Mouse (Mus musculus) kidney, embryonic 15.5 days (tissue): ENCODE measurements around the gene Copg1. TPM values are rescaled to one million over a fixed set of nuclear protein-coding genes. Genes with fewer than 3 reads are reported as not detected.
A peak's percentile ranks its signal among the peaks of the same experiment; 100 is the strongest.

ENCODE experiments used
- ATAC-seq: fragments of 200-750 bp; cut with Nextera tagmentation; replicated peaks from 2 replicates; pipeline ENCODE4 v1.8.0; 2017; ENCODE audit warnings: moderate TSS enrichment; ENCODE audit not compliant: low FRiP score
- H3K27ac ChIP-seq: fragments of 300-500 bp; sonication (generic); 2 replicates; pipeline ENCODE4 v1.5.1; 2015; ENCODE audit warnings: mild to moderate bottlenecking, inconsistent platforms
- H3K27me3 ChIP-seq: fragments of 300-500 bp; sonication (generic); 2 replicates; pipeline ENCODE4 v1.6.1; 2015; ENCODE audit warnings: inconsistent platforms
- H3K36me3 ChIP-seq: fragments of 300-500 bp; sonication (generic); 2 replicates; pipeline ENCODE4 v1.6.1; 2015; ENCODE audit warnings: inconsistent platforms
- H3K4me1 ChIP-seq: fragments of 300-500 bp; sonication (generic); 2 replicates; pipeline ENCODE4 v1.6.1; 2015; ENCODE audit warnings: inconsistent platforms
- H3K4me2 ChIP-seq: fragments of 300-500 bp; sonication (generic); 2 replicates; pipeline ENCODE4 v1.6.1; 2015; ENCODE audit warnings: moderate library complexity, mild to moderate bottlenecking, inconsistent platforms
- H3K4me3 ChIP-seq: fragments of 300-500 bp; sonication (generic); replicated peaks from 2 replicates; pipeline ENCODE4 v1.5.1; 2015; ENCODE audit warnings: mild to moderate bottlenecking, inconsistent platforms
- H3K9ac ChIP-seq: fragments of 300-500 bp; sonication (generic); 2 replicates; pipeline ENCODE4 v1.6.1; 2015; ENCODE audit warnings: mild to moderate bottlenecking, inconsistent platforms
- H3K9me3 ChIP-seq: fragments of 300-500 bp; sonication (generic); replicated peaks from 2 replicates; pipeline ENCODE4 v1.6.1; 2016; ENCODE audit warnings: inconsistent platforms
- WGBS: fragments of 180-500 bp; shearing (Covaris S2); methylation state at CpG from one replicate; pipeline ENCODE4 v1.1.7; 2015; ENCODE audit warnings: mixed read lengths; 5-methylcytosine and 5-hydroxymethylcytosine counted together
- polyA plus RNA-seq: library from polyadenylated mRNA; unstranded; fragments of >200 nt; fragmentation: Nextera tagmentation; extraction: Ambion mirVana; gene quantifications from 2 replicates; pipeline ENCODE4 v1.2.1, GENCODE M21; 2015

The Copg1 gene
- polyA plus RNA-seq, 1 experiment from 2014 or later = 164 TPM

DNA sequence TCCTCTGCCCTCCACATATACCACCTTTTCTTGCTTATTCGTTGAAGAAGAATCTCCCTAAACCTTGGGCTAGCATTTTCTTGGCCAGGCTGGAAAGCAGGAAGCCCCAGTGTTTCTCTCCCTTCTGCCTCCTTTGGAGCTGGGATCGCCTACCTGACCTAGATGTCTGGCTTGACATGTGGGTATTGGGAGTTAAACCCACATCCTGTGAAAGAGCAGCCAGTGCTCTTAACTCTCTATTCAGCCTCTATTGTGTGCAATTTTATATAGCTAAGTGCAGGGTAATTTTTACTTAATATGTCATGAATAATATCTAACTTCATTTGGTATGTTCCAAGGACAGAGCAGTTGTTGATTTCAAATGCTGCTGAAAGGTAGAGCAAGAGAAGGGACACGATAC, 8.0 kb upstream of the Copg1 start:
- Histone ChIP-seq H3K4me3 (no peak overlapping the region), H3K36me3 (no peaks in the 10 kb centered on the region), H3K4me2 (no peak overlapping the region), H3K9me3 (no peaks in the 10 kb centered on the region), H3K27me3 (no peaks in the 10 kb centered on the region), H3K4me1 (peaks cover 10% of the 10 kb centered on the region; the same call in 1 of the 2 replicates), H3K27ac (no peak overlapping the region), H3K9ac (no peak overlapping the region)
- 73% methylated on average over 3 of the region's 3 CpGs for WGBS
- ATAC-seq = no peak

DNA sequence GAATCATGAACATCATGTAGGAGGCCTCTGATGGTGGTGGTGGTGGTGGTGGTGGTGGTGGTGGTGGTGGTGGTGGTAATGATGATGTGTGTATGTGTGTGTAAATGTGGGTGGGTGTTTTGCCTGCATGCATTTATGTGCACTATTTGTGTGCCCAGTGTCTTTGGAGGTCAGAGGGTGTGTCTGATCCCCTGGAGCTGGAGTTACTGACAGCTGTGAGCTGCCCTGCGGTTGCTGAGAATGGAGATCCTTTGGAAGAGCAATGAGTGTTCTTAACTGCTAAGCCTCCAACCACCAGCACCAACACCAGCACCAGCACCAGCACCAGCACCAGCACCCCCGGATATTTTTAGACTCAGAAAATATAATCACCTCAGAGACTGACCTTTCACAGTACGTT, 5.4 kb upstream of the Copg1 start:
- H3K4me3 ChIP-seq = no peak overlapping the region
- H3K9ac ChIP-seq = no peak overlapping the region
- ATAC-seq = no peak
- no peaks in the 10 kb centered on the region for H3K27me3 ChIP-seq
- no peaks in the 10 kb centered on the region for H3K36me3 ChIP-seq
- 78% methylated on average over 3 of the region's 3 CpGs for WGBS
- H3K4me1 ChIP-seq = peaks cover 1% of the 10 kb centered on the region; the same call in 1 of the 2 replicates
- no peak overlapping the region for H3K4me2 ChIP-seq
- no peak overlapping the region for H3K27ac ChIP-seq
- H3K9me3 ChIP-seq = no peaks in the 10 kb centered on the region

DNA sequence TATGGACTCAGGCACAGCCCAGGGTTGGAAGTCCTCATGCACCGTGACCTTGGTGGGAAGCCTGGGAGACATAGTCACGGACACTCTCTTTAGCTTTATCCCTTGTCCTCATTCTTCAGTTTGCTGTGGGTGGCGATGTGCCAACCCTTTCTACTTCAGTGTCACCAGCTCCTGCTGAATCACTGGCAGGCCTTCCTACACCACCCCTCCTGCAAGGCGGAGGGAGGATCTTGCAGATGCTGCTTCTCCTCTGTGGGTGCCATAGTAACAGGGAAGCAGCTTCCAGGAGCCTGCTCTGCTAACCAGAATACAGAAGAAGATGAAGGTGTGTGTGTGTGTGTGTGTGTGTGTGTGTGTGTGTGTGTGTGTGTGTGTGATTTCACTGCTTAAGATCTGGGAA, 4.8 kb upstream of the Copg1 start:
- peaks cover 4% of the 10 kb centered on the region; the same call in 1 of the 2 replicates for H3K4me1 ChIP-seq
- no peak overlapping the region for H3K4me2 ChIP-seq
- no peak overlapping the region for H3K4me3 ChIP-seq
- 74% methylated on average over 4 of the region's 4 CpGs for WGBS
- ATAC-seq = no peak
- no peaks in the 10 kb centered on the region for H3K9me3 ChIP-seq
- H3K36me3 ChIP-seq = no peaks in the 10 kb centered on the region
- H3K9ac ChIP-seq = no peak overlapping the region
- no peaks in the 10 kb centered on the region for H3K27me3 ChIP-seq
- no peak overlapping the region for H3K27ac ChIP-seq

DNA sequence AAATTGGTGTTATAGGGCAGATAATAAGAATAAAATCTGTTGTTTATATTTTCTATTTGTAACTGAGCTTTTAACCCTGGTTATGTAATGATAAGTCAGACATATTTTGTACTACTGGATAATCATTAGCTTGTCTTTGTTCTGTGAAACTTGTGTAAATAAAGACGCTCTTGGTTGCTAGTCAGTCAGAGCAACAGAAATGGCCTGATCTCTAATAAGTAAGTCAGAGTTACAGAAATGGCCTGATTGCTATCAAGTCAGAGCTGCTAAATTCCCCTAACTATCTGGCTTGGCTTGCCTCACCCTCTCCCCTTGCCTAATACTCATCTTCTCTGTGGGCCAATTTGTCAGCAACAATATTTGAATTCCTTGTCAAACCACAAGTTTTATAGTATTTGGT, 893 bp upstream of the Copg1 start:
- H3K4me1 ChIP-seq = peaks cover 13% of the 10 kb centered on the region
- H3K27me3 ChIP-seq = no peaks in the 10 kb centered on the region
- H3K9me3 ChIP-seq = no peaks in the 10 kb centered on the region
- peaks cover 29% of the 10 kb centered on the region for H3K36me3 ChIP-seq
- H3K9ac ChIP-seq = no peak overlapping the region
- no peak overlapping the region for H3K4me3 ChIP-seq
- no peak for ATAC-seq
- WGBS = 92% methylated on average over 1 of the region's 1 CpGs
- no peak overlapping the region for H3K27ac ChIP-seq
- H3K4me2 ChIP-seq = no peak overlapping the region

DNA sequence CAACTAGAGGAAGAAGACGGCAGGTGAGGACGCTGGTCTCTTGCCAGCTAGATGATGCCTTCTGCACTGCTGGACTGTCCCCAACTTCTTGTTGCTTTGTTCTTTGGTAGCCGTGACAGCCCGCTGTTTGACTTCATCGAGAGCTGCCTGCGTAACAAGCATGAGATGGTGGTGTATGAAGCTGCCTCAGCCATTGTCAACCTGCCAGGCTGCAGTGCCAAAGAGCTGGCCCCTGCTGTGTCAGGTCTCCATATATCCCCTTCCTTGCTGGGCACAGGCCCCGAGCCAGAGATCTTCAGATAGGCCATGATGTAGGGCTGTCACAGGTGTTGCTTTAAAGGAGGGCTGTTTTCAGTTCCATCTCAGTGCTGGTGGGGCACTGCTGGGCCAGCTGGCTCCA, 6.3 kb downstream of the Copg1 start:
- Histone ChIP-seq H3K27me3 (no peaks in the 10 kb centered on the region), H3K36me3 (peaks cover 99% of the 10 kb centered on the region), H3K9me3 (no peaks in the 10 kb centered on the region)

DNA sequence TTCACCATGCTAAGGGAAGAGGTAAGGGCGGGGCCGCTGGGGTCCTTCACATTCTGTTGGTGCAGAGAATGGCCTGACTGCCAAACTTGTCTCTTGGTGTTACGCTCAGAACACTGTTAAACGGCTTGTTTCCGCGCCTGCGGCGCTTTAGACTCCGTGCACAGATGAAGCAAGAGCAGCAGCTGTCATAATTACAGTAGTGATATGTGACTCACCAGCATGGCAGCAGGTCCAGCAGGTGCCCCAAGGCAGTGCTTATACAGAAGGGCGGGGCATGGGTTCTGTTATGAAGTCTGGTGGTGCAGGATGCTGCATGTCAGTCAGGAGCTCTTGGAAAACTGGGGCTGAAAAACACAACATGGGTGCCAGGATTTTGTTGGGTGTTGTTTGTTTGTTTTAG, 10.4 kb downstream of the Copg1 start:
- Histone ChIP-seq H3K4me1 (0 out of 2 replicates have a peak, but pooled peaks cover 5% of the 10 kb centered on the region), H3K4me2 (no peak overlapping the region), H3K36me3 (peaks cover 98% of the 10 kb centered on the region), H3K27ac (no peak overlapping the region), H3K9ac (no peak overlapping the region), H3K27me3 (no peaks in the 10 kb centered on the region), H3K4me3 (no peak overlapping the region), H3K9me3 (no peaks in the 10 kb centered on the region)
- no peak for ATAC-seq
- 95% methylated on average over 10 of the region's 10 CpGs for WGBS

More for the DNA sequence above, 6.3 kb downstream of the Copg1 start:
- no peak overlapping the region for H3K4me2 ChIP-seq
- no peak overlapping the region for H3K9ac ChIP-seq
- ATAC-seq = no peak
- no peak overlapping the region for H3K4me3 ChIP-seq
- H3K4me1 ChIP-seq = peaks cover 7% of the 10 kb centered on the region
- H3K27ac ChIP-seq = no peak overlapping the region
- 87% methylated on average over 7 of the region's 7 CpGs for WGBS

DNA sequence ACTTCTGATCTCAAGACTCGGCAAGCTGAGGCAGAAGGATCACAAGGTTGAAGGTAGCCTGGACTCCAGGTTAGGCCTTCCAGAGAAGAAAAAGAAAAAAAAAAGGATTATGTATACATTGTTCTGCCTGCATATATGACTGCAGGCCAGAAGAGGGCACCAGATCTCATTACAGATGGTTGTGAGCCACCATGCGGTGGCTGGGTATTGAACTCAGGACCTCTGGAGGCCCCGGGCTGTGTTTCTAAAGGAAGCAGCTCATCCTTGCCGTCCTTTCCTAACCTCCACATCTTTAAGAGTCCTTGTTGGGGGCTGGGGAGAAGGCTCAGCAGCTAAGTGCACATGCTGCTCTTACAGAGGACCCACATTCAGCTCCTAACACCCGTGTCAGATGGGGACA, 19.0 kb downstream of the Copg1 start:
- Histone ChIP-seq H3K4me2 (no peak overlapping the region), H3K4me1 (no peaks in the 10 kb centered on the region), H3K9ac (no peak overlapping the region), H3K27ac (no peak overlapping the region), H3K36me3 (peaks cover 98% of the 10 kb centered on the region), H3K4me3 (no peak overlapping the region), H3K27me3 (no peaks in the 10 kb centered on the region), H3K9me3 (no peaks in the 10 kb centered on the region)
- 76% methylated on average over 5 of the region's 5 CpGs for WGBS
- no peak for ATAC-seq

DNA sequence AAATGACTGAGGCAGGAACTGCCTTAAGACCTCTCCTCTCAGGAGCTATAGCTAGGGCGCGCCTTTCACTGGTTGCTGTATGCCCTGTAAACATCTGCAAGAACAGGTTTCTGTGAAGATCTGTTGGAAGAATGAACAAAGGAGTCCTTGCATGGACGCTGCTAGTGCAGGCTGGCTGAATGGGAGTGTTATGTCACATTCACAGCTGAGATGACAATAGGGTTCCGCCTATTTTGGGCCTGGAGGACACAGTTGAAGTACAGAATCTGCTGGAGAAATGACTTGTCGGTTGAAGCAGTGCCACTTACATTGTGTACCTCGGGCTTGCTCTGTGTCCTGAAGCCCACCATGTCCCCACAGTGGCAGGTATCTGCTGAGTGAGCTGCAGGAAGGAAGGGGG, 21.6 kb downstream of the Copg1 start:
- Histone ChIP-seq H3K36me3 (peaks cover 90% of the 10 kb centered on the region), H3K27ac (no peak overlapping the region), H3K4me2 (no peak overlapping the region), H3K4me1 (peaks cover 8% of the 10 kb centered on the region; the same call in 1 of the 2 replicates), H3K4me3 (no peak overlapping the region), H3K9me3 (no peaks in the 10 kb centered on the region), H3K9ac (no peak overlapping the region), H3K27me3 (no peaks in the 10 kb centered on the region)
- no peak for ATAC-seq
- WGBS = 94% methylated on average over 6 of the region's 6 CpGs

DNA sequence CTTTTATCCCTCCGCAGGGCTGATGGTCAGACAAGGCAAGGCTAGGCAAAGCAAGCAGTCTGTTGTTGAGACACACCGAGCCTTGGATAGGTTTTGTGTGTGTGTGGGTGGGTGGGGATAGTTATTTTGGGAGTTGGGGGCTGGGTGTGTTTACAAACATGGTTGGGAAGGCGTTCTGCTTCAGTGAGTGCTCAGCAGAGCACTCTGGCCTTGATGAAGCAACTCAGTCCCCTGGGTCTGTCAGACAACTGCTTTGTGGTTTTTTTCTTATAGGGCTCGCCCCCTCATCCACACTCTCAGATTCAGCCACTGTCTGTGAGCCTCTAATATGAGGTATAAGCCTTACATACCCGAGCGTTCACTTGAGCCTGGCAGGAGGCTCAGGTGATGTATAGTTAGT, 23.9 kb downstream of the Copg1 start:
- H3K9ac ChIP-seq = no peak overlapping the region
- H3K36me3 ChIP-seq = peaks cover 74% of the 10 kb centered on the region
- H3K27me3 ChIP-seq = no peaks in the 10 kb centered on the region
- 80% methylated on average over 6 of the region's 6 CpGs for WGBS
- peaks cover 22% of the 10 kb centered on the region for H3K4me1 ChIP-seq
- no peaks in the 10 kb centered on the region for H3K9me3 ChIP-seq
- no peak overlapping the region for H3K4me3 ChIP-seq
- no peak overlapping the region for H3K27ac ChIP-seq
- no peak for ATAC-seq
- H3K4me2 ChIP-seq = no peak overlapping the region

DNA sequence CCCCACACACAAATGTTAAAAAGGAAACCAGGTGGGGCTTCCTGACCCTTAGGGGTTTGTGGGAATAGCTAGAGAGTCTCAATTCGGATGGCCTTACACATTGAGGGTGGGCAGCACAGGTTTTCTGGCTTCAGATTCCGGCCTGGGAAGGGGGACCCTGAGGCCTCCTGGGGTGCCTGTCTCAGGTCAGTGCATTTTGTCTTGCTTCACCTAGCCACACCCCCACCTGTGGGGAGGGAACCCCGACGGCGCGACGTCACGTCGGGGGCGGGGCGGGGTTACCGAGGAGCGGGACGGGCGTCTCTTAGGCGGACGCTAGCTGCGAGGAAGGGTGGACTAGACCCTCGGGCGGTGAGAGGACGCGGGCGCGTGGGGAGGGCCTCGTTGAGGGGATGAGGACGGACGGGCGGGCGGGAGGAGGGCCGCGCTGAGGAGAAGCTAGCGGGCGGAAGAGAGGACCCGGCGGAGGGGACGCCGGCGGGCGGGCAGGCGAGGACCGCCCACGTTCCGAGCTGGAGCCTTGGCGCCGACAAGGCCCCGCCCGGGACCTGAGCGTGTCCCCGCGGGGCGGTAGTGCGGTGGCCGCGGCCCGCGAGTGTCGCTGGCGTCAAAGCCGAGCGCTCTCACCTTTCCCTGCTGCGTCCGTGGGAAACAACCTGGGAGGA, 26.2 kb downstream of the Copg1 start, which contains the start of gene Hmces:
Hmces (plus strand) TSS at position 275 of the 665 bp plus-strand sequence.
- H3K4me3 ChIP-seq = peak within 1 kb of the TSS; percentile 88
- H3K9me3 ChIP-seq = no peaks in the 10 kb centered on the region
- under 1% methylated on average over 56 of the region's 62 CpGs for WGBS
- peak within 1 kb of the TSS; percentile 74 for H3K4me2 ChIP-seq
- H3K27me3 ChIP-seq = no peaks in the 10 kb centered on the region
- H3K9ac ChIP-seq = peak within 1 kb of the TSS; percentile 78
- ATAC-seq = peak; percentile 92
- H3K36me3 ChIP-seq = peaks cover 74% of the 10 kb centered on the region
- peaks cover 22% of the 10 kb centered on the region for H3K4me1 ChIP-seq
- H3K27ac ChIP-seq = peak within 1 kb of the TSS; percentile 90

DNA sequence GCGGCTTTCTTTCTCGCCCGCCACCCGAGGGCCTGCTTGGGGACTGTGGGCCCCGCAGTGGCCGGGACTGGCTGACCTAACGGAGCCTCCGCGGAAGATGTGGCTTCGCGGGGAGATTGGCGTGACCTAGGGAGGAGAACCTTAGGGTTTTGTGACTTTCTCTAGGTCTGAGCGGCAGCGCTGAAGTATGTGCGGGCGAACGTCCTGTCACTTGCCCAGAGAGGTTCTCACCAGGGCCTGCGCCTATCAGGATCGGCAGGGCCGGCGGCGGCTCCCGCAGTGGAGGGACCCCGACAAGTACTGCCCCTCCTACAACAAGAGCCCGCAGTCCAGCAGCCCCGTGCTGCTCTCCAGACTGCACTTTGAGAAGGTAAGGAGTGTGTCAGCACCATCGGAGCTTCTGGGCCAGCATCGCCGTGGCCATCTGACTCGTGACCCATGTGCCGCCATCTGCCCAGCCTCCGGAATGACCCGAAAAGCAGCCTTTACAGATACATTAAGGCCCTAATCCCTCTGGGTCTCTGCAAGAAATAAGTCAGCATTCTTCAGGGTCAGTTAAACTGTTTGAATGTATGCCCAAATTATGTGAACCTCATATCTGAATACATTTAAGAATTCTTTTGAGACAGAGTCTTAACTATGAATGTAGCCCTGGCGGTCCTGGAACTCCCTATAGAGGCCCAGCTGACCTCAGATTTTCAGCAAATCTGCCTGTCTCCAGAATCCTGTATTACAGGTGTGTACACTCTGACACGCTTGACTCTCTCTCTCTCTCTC, 26.9 kb downstream of the Copg1 start:
- ATAC-seq = peak; percentile 58
- H3K27ac ChIP-seq = peak overlapping the region; percentile 90
- 3% methylated on average over 35 of the region's 35 CpGs for WGBS
- peak overlapping the region; percentile 74 for H3K4me2 ChIP-seq
- peaks cover 74% of the 10 kb centered on the region for H3K36me3 ChIP-seq
- H3K4me3 ChIP-seq = peak overlapping the region; percentile 88
- peak overlapping the region; percentile 78 for H3K9ac ChIP-seq
- no peaks in the 10 kb centered on the region for H3K27me3 ChIP-seq
- no peaks in the 10 kb centered on the region for H3K9me3 ChIP-seq
- H3K4me1 ChIP-seq = peaks cover 22% of the 10 kb centered on the region

DNA sequence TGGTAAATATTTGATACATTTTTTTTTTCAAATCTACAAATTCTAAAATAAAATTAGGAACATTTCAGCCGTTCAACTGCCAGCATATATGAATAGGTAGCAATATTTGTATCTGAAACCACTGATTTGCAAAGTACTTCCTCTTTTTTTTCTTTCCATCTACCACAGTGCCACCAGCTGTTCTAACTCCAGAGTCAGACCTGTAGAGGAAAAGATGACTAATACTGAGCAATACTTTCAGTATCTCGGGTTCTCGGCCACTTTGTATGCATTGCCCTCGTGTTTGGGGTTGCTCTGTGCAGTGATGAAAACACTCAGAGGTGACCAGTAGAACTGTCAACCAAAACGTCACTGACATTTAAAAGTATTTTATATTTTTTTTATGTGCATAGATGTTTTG, 28.3 kb downstream of the Copg1 start:
- no peak overlapping the region for H3K4me2 ChIP-seq

More for the DNA sequence above, 28.3 kb downstream of the Copg1 start:
- Histone ChIP-seq H3K9me3 (no peaks in the 10 kb centered on the region), H3K27me3 (no peaks in the 10 kb centered on the region), H3K36me3 (peaks cover 74% of the 10 kb centered on the region), H3K27ac (no peak overlapping the region), H3K9ac (no peak overlapping the region), H3K4me3 (no peak overlapping the region), H3K4me1 (peaks cover 22% of the 10 kb centered on the region)
- WGBS = 79% methylated on average over 5 of the region's 5 CpGs
- ATAC-seq = no peak
